Mouse (Mus musculus): ENCODE measurements around the gene Gsg1l2. TPM values are rescaled to one million over a fixed set of nuclear protein-coding genes. Genes with fewer than 3 reads are reported as not detected.

Gsg1l2 gene
- not detected in 2 replicates for polyA plus RNA-seq (2015; fragmentation: Nextera tagmentation; extraction: Ambion mirVana)

GRCm38 (mm10) chr11:67774379-67774778 is at the start of gene Gsg1l2:
TSS of gene Gsg1l2 (plus strand) at chr11:67774608.
- H3K27ac ChIP-seq: no peak within 1 kb of the TSS
- no peaks in the 10 kb centered on the region for H3K4me1 ChIP-seq (replicated peaks)
- no peak within 1 kb of the TSS for H3K4me2 ChIP-seq
- no peak within 1 kb of the TSS for H3K9ac ChIP-seq
- DNase-seq: no peak
- WGBS (ENCODE audit: insufficient replicate concordance): 78% methylated on average over 12 of the region's 12 CpGs
- H3K27me3 ChIP-seq: 0 out of 2 replicates have a peak, but pooled peaks cover 4% of the 10 kb centered on the region
- H3K36me3 ChIP-seq: no peaks in the 10 kb centered on the region
- no peak for ATAC-seq (ENCODE audit: low read depth)
- H3K4me3 ChIP-seq (replicated peaks): no peak within 1 kb of the TSS
- H3K9me3 ChIP-seq (replicated peaks): no peaks in the 10 kb centered on the region

- no peaks in the 10 kb centered on the region for H3K27me3 ChIP-seq
- no peak overlapping the region for H3K27ac ChIP-seq
- no peaks in the 10 kb centered on the region for H3K4me1 ChIP-seq (replicated peaks)
- H3K9ac ChIP-seq: no peak overlapping the region
- no peak for DNase-seq
- 57% methylated on average over 6 of the region's 6 CpGs for WGBS (ENCODE audit: insufficient replicate concordance)
- H3K9me3 ChIP-seq (replicated peaks): no peaks in the 10 kb centered on the region
- no peak overlapping the region for H3K4me2 ChIP-seq
- ATAC-seq (ENCODE audit: low read depth): no peak
- no peak overlapping the region for H3K4me3 ChIP-seq (replicated peaks)
- no peaks in the 10 kb centered on the region for H3K36me3 ChIP-seq
Observed at GRCm38 (mm10) chr11:67727095-67727494, 47.3 kb upstream of the Gsg1l2 start.

DNA sequence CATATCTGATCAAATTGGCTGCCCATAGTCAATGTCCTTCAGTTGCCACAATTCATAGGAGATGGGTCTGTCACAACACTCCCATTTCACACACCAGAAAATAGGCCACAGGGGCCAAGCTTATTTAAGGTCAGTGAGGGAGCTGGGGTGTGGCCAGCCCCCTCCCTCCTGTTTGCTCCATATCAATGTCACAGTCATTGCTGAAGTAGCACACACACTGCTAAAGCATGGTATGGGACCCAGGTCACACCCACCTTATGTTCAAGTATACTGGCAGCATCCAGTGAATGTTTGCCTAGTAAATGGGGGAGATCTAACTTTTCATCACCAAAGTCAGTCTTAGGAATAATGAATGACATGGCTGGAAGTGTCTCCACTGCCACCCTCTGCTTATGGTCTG is 45.7 kb upstream of the Gsg1l2 start:
- H3K36me3 ChIP-seq: no peaks in the 10 kb centered on the region
- H3K9me3 ChIP-seq (replicated peaks): no peaks in the 10 kb centered on the region
- no peak for DNase-seq
- H3K27ac ChIP-seq: no peak overlapping the region
- ATAC-seq (ENCODE audit: low read depth): no peak
- H3K27me3 ChIP-seq: no peaks in the 10 kb centered on the region
- no peak overlapping the region for H3K9ac ChIP-seq
- H3K4me2 ChIP-seq: no peak overlapping the region
- no peak overlapping the region for H3K4me3 ChIP-seq (replicated peaks)
- no peaks in the 10 kb centered on the region for H3K4me1 ChIP-seq (replicated peaks)

DNA sequence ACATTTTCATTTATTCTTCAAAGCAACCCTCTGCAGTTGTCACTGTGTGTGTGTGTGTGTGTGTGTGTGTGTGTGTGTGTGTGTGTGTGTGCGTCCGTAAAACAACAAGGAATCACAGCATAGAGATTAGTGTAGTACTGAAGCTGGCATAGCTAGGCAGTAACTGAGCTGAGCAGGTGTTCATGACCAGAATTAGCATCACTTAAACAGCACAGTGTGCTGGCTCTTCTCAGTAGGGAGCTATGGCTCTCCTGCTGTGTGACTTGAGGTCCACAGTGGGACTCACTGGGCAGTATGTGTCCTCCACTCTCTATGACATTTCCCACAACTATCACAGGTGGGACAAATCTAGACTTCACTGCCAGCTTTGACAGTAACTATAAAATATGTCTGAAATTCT is 43.4 kb upstream of the Gsg1l2 start:
- Histone ChIP-seq H3K27ac (no peak overlapping the region), H3K4me1 (replicated peaks) (no peaks in the 10 kb centered on the region), H3K4me3 (replicated peaks) (no peak overlapping the region), H3K27me3 (no peaks in the 10 kb centered on the region), H3K36me3 (no peaks in the 10 kb centered on the region), H3K9me3 (replicated peaks) (no peaks in the 10 kb centered on the region), H3K9ac (no peak overlapping the region), H3K4me2 (no peak overlapping the region)
- ATAC-seq (ENCODE audit: low read depth) (no peak), DNase-seq (no peak)
- WGBS (ENCODE audit: insufficient replicate concordance): 63% methylated on average over 2 of the region's 2 CpGs

- Histone ChIP-seq H3K4me2 (no peak overlapping the region), H3K4me1 (replicated peaks) (no peaks in the 10 kb centered on the region), H3K4me3 (replicated peaks) (no peak overlapping the region), H3K9ac (no peak overlapping the region), H3K36me3 (no peaks in the 10 kb centered on the region), H3K27me3 (no peaks in the 10 kb centered on the region), H3K27ac (no peak overlapping the region), H3K9me3 (replicated peaks) (no peaks in the 10 kb centered on the region)
- 50% methylated on average over 1 of the region's 1 CpGs for WGBS (ENCODE audit: insufficient replicate concordance)
- ATAC-seq (ENCODE audit: low read depth): no peak
- DNase-seq: no peak
Observed at GRCm38 (mm10) chr11:67733726-67734125, 40.7 kb upstream of the Gsg1l2 start.

DNA sequence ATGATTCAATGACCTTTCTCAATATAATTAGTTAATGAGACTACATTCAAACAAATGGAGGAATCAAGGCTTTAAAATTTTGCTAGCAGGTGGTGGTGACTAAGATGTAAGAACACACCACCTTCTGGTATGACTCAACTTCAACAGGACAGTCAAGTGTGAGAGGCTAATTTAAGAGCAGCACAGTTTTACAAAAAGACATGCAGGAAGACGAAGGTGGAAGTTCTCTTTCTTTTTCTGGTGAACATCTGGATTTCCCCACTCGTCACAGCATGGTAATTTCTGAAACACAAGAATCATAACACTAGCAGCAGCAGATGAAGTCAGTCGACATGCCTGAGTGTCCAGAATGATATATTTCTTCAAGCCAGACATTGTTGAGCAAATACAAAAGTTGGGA is 39.8 kb upstream of the Gsg1l2 start:
- Histone ChIP-seq H3K27me3 (no peaks in the 10 kb centered on the region), H3K27ac (no peak overlapping the region), H3K4me3 (replicated peaks) (no peak overlapping the region), H3K9ac (no peak overlapping the region), H3K4me1 (replicated peaks) (no peaks in the 10 kb centered on the region), H3K4me2 (no peak overlapping the region), H3K9me3 (replicated peaks) (no peaks in the 10 kb centered on the region), H3K36me3 (no peaks in the 10 kb centered on the region)
- ATAC-seq (ENCODE audit: low read depth) (no peak), DNase-seq (no peak)
- 42% methylated on average over 3 of the region's 3 CpGs for WGBS (ENCODE audit: insufficient replicate concordance)

DNA sequence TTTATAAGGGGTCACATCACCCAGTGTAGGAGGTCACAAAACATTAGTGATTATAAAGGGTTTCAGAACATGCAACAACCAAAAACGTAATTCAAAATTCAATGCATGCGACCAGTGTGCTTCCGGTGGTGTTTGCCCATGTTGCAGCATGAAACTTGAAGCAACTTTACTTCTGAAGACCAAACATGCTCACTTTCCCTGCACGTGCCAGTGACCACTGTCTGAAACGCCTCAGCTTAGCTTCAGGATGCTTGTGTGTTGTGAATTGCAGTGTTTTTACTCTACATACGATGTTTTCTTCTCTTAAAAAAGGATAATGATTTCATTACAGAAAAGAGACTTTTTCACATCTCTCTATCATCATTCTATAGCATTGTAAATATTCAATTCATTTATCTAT is 36.1 kb upstream of the Gsg1l2 start:
- no peak for ATAC-seq (ENCODE audit: low read depth)
- no peak overlapping the region for H3K27ac ChIP-seq
- no peak for DNase-seq

DNA sequence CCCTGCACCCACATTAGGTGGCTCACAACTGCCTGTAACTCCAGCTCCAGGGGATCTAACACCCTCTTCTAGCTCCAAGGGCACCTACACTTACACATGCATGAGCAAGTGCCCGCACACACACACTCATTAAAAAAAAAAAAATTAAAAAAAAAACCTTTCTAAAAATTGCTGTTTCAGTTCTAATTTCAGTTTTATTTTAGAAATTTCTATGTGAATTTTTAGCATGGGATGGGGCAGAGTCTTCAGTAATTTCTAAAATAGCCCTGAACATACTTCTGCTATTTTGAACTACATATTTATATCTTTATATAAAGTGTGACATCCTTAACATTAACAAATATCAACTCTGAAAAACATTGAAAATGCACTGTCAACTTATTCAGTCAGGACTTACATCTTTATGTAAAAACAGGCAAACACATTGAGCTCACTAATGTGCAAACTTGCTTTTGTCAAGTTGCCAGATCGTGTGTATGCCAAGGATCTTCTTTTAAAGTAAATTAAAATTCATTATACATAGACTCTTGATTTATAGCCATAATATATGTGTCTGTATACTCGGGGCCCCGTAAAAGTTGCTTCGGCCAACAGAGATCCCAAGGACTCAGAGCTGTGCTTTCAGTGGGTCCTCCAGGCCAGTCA is 35.4 kb upstream of the Gsg1l2 start:
- Histone ChIP-seq H3K9ac (no peak overlapping the region), H3K9me3 (replicated peaks) (no peaks in the 10 kb centered on the region), H3K27ac (no peak overlapping the region), H3K4me2 (no peak overlapping the region), H3K4me3 (replicated peaks) (no peak overlapping the region), H3K4me1 (replicated peaks) (no peaks in the 10 kb centered on the region), H3K36me3 (no peaks in the 10 kb centered on the region), H3K27me3 (no peaks in the 10 kb centered on the region)
- ATAC-seq (ENCODE audit: low read depth) (no peak), DNase-seq (no peak)
- WGBS (ENCODE audit: insufficient replicate concordance): 59% methylated on average over 5 of the region's 5 CpGs

More for the DNA sequence above, 36.1 kb upstream of the Gsg1l2 start:
- Histone ChIP-seq H3K9me3 (replicated peaks) (no peaks in the 10 kb centered on the region), H3K4me1 (replicated peaks) (no peaks in the 10 kb centered on the region), H3K36me3 (no peaks in the 10 kb centered on the region), H3K4me2 (no peak overlapping the region), H3K27me3 (no peaks in the 10 kb centered on the region), H3K9ac (no peak overlapping the region), H3K4me3 (replicated peaks) (no peak overlapping the region)
- WGBS (ENCODE audit: insufficient replicate concordance): 58% methylated on average over 6 of the region's 6 CpGs

- Histone ChIP-seq H3K9ac (no peak overlapping the region), H3K27me3 (no peaks in the 10 kb centered on the region), H3K4me1 (replicated peaks) (no peaks in the 10 kb centered on the region), H3K4me3 (replicated peaks) (no peak overlapping the region), H3K27ac (no peak overlapping the region), H3K4me2 (no peak overlapping the region), H3K9me3 (replicated peaks) (no peaks in the 10 kb centered on the region), H3K36me3 (no peaks in the 10 kb centered on the region)
- no peak for DNase-seq
- ATAC-seq (ENCODE audit: low read depth): no peak
Observed at GRCm38 (mm10) chr11:67741569-67741968, 32.8 kb upstream of the Gsg1l2 start.

DNA sequence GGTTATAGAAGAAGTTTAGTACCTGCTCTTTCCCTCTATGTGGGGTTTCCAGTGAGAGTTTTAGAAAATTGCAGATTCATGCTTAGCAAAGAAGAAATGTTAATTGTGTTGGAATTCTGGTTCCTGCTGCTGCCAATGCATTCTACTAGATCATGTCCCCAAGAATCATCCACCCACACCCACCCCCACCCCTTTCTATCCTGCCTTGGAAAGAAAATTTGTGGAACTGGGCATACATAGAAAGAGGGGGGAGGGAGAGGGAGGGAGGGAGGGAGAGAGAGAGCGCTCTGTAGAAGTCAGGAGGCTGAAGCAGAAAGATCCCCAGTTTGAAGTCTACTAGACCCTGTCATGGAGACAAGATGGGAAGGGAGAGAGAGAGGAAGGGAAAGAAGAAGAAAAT is 18.1 kb upstream of the Gsg1l2 start:
- Histone ChIP-seq H3K9me3 (replicated peaks) (no peaks in the 10 kb centered on the region), H3K4me2 (no peak overlapping the region), H3K9ac (no peak overlapping the region), H3K4me3 (replicated peaks) (no peak overlapping the region), H3K36me3 (no peaks in the 10 kb centered on the region), H3K4me1 (replicated peaks) (no peaks in the 10 kb centered on the region), H3K27me3 (no peaks in the 10 kb centered on the region), H3K27ac (no peak overlapping the region)
- 64% methylated on average over 1 of the region's 1 CpGs for WGBS (ENCODE audit: insufficient replicate concordance)
- ATAC-seq (ENCODE audit: low read depth): no peak
- no peak for DNase-seq

- no peaks in the 10 kb centered on the region for H3K4me1 ChIP-seq (replicated peaks)
- no peaks in the 10 kb centered on the region for H3K36me3 ChIP-seq
- no peaks in the 10 kb centered on the region for H3K9me3 ChIP-seq (replicated peaks)
- DNase-seq (no peak), ATAC-seq (ENCODE audit: low read depth) (no peak)
- H3K9ac ChIP-seq: no peak overlapping the region
- no peak overlapping the region for H3K4me3 ChIP-seq (replicated peaks)
- H3K4me2 ChIP-seq: no peak overlapping the region
- no peaks in the 10 kb centered on the region for H3K27me3 ChIP-seq
- WGBS (ENCODE audit: insufficient replicate concordance): 58% methylated on average over 15 of the region's 15 CpGs
- H3K27ac ChIP-seq: no peak overlapping the region
Observed at GRCm38 (mm10) chr11:67757373-67758167, 16.8 kb upstream of the Gsg1l2 start.

GRCm38 (mm10) chr11:67771053-67771452 is 3.4 kb upstream of the Gsg1l2 start, which contains the start of gene Glp2r:
TSS of gene Glp2r (minus strand) at chr11:67771153.
- H3K4me3 ChIP-seq (replicated peaks): no peak within 1 kb of the TSS
- DNase-seq: no peak
- no peak within 1 kb of the TSS for H3K27ac ChIP-seq
- no peak within 1 kb of the TSS for H3K4me2 ChIP-seq
- H3K4me1 ChIP-seq (replicated peaks): no peaks in the 10 kb centered on the region
- H3K36me3 ChIP-seq: no peaks in the 10 kb centered on the region
- 0 out of 2 replicates have a peak, but pooled peaks cover 4% of the 10 kb centered on the region for H3K27me3 ChIP-seq
- no peak within 1 kb of the TSS for H3K9ac ChIP-seq
- no peaks in the 10 kb centered on the region for H3K9me3 ChIP-seq (replicated peaks)
- ATAC-seq (ENCODE audit: low read depth): no peak
- WGBS (ENCODE audit: insufficient replicate concordance): 69% methylated on average over 14 of the region's 14 CpGs

Data from liver, embryonic 13.5 days (tissue).